Mouse (Mus musculus) ES-E14 (cell line): ENCODE data around the gene Slc6a6.

Source experiments
- CHD2 ChIP-seq: IDR thresholded peaks from 2 replicates; pipeline ENCODE4 v1.6.1; 2014; ENCODE audit warnings: mild to moderate bottlenecking, low read depth, low read length, inconsistent platforms
- HCFC1 ChIP-seq: IDR thresholded peaks from 2 replicates; pipeline ENCODE4 v1.6.1; 2012; ENCODE audit warnings: low read length, inconsistent platforms, borderline replicate concordance; ENCODE audit not compliant: insufficient read depth
- MAFK ChIP-seq: IDR thresholded peaks from 2 replicates; pipeline ENCODE4 v1.6.1; 2014; ENCODE audit warnings: mild to moderate bottlenecking, low read depth, low read length, inconsistent platforms; ENCODE audit not compliant: insufficient read depth
- ZC3H11A ChIP-seq: IDR thresholded peaks from 2 replicates; pipeline ENCODE4 v1.6.1; 2012; ENCODE audit warnings: low read depth, mild to moderate bottlenecking, inconsistent platforms, low read length, borderline replicate concordance
- ZNF384 ChIP-seq: IDR thresholded peaks from 2 replicates; pipeline ENCODE4 v1.6.1; 2012; ENCODE audit warnings: low read depth, low read length, inconsistent platforms

DNA sequence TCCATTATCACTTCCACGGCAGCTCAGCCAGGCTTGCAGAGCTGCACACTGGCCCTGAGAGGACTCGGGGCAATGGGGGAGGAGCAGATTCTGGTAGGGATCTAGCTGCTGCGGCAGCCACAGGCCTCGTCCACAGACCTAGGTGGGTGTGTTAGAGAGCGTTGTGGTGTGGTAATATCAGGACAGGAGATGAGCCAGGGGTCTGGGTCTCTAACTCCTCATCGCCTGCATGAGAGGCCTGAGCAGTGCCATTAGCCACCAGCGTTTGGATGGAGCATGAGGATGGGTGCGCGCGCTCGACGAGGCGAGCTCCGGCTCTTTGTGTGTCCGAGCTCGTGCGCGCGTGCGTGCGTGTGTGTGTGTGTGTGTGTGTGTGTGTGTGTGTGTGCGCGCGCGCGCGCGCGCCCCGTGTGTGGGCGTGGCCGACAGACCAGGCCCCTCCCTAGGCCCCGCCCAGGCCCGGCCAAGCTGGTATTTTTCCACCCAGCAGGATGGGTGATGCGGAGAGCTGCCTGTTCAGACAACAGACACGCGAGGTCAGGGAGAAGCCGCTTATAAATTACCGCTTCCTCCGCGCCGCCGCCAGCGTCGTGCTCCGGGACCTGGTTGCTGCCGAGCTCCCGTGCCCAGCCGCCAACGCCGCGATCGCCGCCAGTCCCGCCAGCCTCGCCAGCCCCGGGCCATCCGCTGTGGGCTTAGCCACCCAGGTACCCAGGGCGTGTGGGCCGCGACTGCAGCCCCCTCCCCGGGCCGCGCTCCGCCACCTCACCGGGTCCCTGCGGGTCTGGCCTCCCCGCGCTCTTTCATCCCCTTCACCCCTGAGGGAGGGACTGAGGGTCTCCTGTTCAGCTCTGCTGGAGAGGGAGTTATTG lies at the start of gene Slc6a6:
- no peak for TF ChIP-seq CHD2
- TF ChIP-seq ZC3H11A, result no peak
- peak; percentile 25; the same call in 1 of the 2 replicates for TF ChIP-seq HCFC1
- no peak for TF ChIP-seq ZNF384
- TF ChIP-seq MAFK, result no peak
